Mouse (Mus musculus) spleen, adult 2 months (tissue): ENCODE data around the gene Frrs1. TPM values are rescaled to one million over a fixed set of nuclear protein-coding genes. Genes with fewer than 3 reads are reported as not detected.

Experiments used
- DNase-seq, 2 experiments: peaks; one replicate each; pipeline versions ENCODE4 v3.0.0 to v3.0.0-alpha.2; 2012 to 2021; ENCODE audit warnings: low spot score in 2 of 2, low read depth in 1 of 2
- H3K27ac ChIP-seq: fragments of 200-500 bp; 2 replicates; pipeline ENCODE4 v1.5.1; 2012; ENCODE audit warnings: low read length, inconsistent platforms; ENCODE audit not compliant: insufficient read depth
- H3K27me3 ChIP-seq: fragments of 200-500 bp; 2 replicates; pipeline ENCODE4 v1.6.1; 2012; ENCODE audit warnings: mild to moderate bottlenecking, moderate library complexity, low read length, inconsistent platforms; ENCODE audit not compliant: control insufficient read depth, insufficient read depth
- H3K36me3 ChIP-seq: fragments of 200-500 bp; 2 replicates; pipeline ENCODE4 v1.6.1; 2012; ENCODE audit warnings: mild to moderate bottlenecking, low read length, inconsistent platforms; ENCODE audit not compliant: control insufficient read depth, insufficient read depth
- H3K4me1 ChIP-seq: fragments of 200-500 bp; 2 replicates; pipeline ENCODE4 v1.6.1; 2011; ENCODE audit warnings: inconsistent platforms; ENCODE audit not compliant: control insufficient read depth, insufficient read depth, insufficient read length
- H3K4me3 ChIP-seq: fragments of 200-500 bp; 2 replicates; pipeline ENCODE4 v1.5.1; 2011; ENCODE audit warnings: mild to moderate bottlenecking, inconsistent platforms; ENCODE audit not compliant: insufficient read depth, insufficient read length; ENCODE audit errors: extremely low read depth
- CTCF ChIP-seq: fragments of 200-500 bp; IDR thresholded peaks from 2 replicates; pipeline ENCODE4 v1.5.1; 2011; ENCODE audit warnings: mild to moderate bottlenecking, inconsistent platforms; ENCODE audit not compliant: insufficient read depth, insufficient read length, insufficient replicate concordance; ENCODE audit errors: extremely low read depth
- POLR2A ChIP-seq: fragments of 200-500 bp; IDR thresholded peaks from 2 replicates; pipeline ENCODE4 v1.6.1; 2011; ENCODE audit warnings: low read depth, low read length, inconsistent platforms
- WGBS: fragments of 180-500 bp; shearing (Covaris S2); methylation state at CpG from one replicate; pipeline ENCODE4 v1.1.7; 2018; 5-methylcytosine and 5-hydroxymethylcytosine counted together
- polyA plus RNA-seq: library from polyadenylated mRNA; depleted of rRNA; stranded (reverse); fragments of >200 nt; gene quantifications from 2 replicates; pipeline ENCODE4 v1.2.3, GENCODE M21; 2012

The Frrs1 gene
- polyA plus RNA-seq, 1 experiment: 11.5 TPM

DNA sequence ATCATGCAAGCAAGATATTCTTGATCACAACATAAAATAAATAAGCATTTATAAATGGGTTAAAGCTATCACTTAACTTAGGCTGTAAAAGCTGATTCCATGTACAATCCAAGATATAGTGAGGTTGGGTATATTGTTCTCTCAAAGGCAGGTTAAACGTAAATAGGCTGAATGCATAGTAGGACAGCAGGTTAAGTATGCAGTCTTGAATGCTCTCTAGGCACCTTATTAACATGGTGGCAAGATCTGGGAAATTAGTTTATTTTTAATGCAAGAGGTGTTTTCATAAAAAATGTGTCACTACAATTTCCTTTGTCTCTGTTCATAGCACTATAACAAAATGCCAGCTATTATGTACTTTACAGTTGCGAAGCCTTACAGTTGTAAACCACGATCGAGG lies 23.9 kb upstream of the Frrs1 start:
- Histone ChIP-seq H3K27ac (no peak overlapping the region), H3K27me3 (no peaks in the 10 kb centered on the region), H3K4me3 (no peak overlapping the region), H3K4me1 (peaks cover 4% of the 10 kb centered on the region; the same call in 1 of the 2 replicates), H3K36me3 (no peaks in the 10 kb centered on the region)
- TF ChIP-seq POLR2A: no peak
- 32% methylated on average over 4 of the region's 4 CpGs for WGBS
- DNase-seq: no peak

DNA sequence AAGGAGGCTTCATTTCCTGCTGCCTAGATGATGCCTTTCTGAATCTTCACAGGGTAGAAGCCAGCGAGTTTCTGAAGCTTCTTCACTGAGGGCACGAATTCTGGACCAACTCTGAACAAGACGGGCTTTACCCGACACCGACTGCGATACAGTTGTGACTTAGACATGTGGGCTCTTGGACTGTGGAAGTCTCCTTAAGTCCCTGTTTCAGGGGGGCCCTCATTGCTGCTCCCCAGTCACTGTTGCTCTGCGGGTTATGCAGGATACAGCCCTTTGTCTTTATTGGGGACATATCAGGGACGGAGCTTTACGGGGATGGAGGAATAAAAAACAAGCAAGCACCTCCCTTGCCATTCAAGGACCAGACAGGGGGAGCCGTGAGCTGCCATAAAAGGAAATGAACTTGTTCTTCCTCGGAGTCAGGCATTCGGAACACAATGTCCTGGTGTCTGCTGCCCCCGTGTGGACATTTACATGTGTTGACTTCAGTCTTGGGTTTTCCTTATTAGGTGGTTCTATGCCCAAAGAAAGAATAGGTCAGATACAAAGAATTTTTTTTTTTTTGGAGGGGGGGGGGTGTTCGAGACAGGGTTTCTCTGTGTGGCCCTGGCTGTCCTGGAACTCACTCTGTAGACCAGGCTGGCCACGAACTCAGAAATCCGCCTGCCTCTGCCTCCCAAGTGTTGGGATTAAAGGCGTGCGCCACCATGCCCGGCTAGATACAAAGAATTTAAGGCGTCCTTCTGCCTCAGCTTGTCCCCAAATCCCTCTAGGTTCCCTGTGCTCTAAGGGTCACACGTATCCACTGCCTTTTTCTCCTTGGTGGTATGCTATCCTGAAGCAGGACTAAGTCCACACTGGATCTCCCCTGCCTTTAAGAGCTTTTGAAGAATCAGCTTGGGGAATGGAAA lies 23.2 kb upstream of the Frrs1 start:
- 26% methylated on average over 21 of the region's 21 CpGs for WGBS

GRCm38 (mm10) chr3:116836681-116837475 lies 22.4 kb upstream of the Frrs1 start:
- 82% methylated on average over 23 of the region's 23 CpGs for WGBS
- H3K27ac ChIP-seq: no peak overlapping the region
- no peak for DNase-seq
- TF ChIP-seq CTCF (no peak), POLR2A (no peak)
- H3K27me3 ChIP-seq: no peaks in the 10 kb centered on the region
- no peaks in the 10 kb centered on the region for H3K36me3 ChIP-seq
- H3K4me3 ChIP-seq: no peak overlapping the region
- H3K4me1 ChIP-seq: peaks cover 4% of the 10 kb centered on the region; the same call in 1 of the 2 replicates

More for the DNA sequence above, 23.2 kb upstream of the Frrs1 start:
- peaks cover 4% of the 10 kb centered on the region; the same call in 1 of the 2 replicates for H3K4me1 ChIP-seq
- H3K36me3 ChIP-seq: no peaks in the 10 kb centered on the region
- DNase-seq: peak; percentile 73 to 81
- no peak overlapping the region for H3K27ac ChIP-seq
- TF ChIP-seq POLR2A: no peak
- peak; percentile 89; the same call in 1 of the 2 replicates for TF ChIP-seq CTCF
- peak overlapping the region; percentile 65 for H3K4me3 ChIP-seq
- no peaks in the 10 kb centered on the region for H3K27me3 ChIP-seq

GRCm38 (mm10) chr3:116841311-116841710 lies 18.0 kb upstream of the Frrs1 start:
- Histone ChIP-seq H3K27me3 (no peaks in the 10 kb centered on the region), H3K4me1 (no peaks in the 10 kb centered on the region), H3K36me3 (no peaks in the 10 kb centered on the region), H3K4me3 (no peak overlapping the region), H3K27ac (no peak overlapping the region)
- no peak for DNase-seq
- TF ChIP-seq CTCF (no peak), POLR2A (no peak)
- WGBS: 94% methylated on average over 2 of the region's 2 CpGs

- Histone ChIP-seq H3K4me3 (no peak overlapping the region), H3K27ac (no peak overlapping the region), H3K4me1 (no peaks in the 10 kb centered on the region), H3K36me3 (no peaks in the 10 kb centered on the region), H3K27me3 (no peaks in the 10 kb centered on the region)
- no peak for DNase-seq
- WGBS: 70% methylated on average over 10 of the region's 10 CpGs
- no peak for TF ChIP-seq CTCF
- no peak for TF ChIP-seq POLR2A
Observed at GRCm38 (mm10) chr3:116844880-116845579, 14.2 kb upstream of the Frrs1 start.

DNA sequence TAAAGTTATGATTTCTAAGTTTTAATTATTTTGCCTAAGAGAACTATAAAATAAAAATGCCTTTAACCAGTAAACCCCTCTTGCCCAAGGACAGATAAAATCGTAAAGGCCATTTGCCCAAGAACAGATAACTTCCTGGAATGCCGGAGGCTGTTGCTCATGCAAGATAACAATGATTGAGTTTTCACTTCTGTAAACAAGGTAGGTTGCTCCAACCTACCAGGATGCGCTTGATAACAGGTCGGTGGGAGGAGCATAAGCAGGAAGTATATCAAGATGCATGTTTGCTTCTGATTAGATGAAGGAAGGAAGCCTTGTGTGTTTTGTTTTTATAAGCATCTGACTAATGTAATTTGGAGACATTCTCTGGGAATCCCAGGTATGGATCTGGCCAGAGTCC lies 13.2 kb upstream of the Frrs1 start:
- H3K4me1 ChIP-seq: no peaks in the 10 kb centered on the region
- TF ChIP-seq CTCF (no peak), POLR2A (no peak)
- H3K4me3 ChIP-seq: no peak overlapping the region
- 66% methylated on average over 4 of the region's 4 CpGs for WGBS
- no peaks in the 10 kb centered on the region for H3K27me3 ChIP-seq
- no peak overlapping the region for H3K27ac ChIP-seq
- DNase-seq: no peak
- H3K36me3 ChIP-seq: no peaks in the 10 kb centered on the region
